Mouse (Mus musculus): ENCODE results near the gene Pmm2.

Gene Pmm2

DNA sequence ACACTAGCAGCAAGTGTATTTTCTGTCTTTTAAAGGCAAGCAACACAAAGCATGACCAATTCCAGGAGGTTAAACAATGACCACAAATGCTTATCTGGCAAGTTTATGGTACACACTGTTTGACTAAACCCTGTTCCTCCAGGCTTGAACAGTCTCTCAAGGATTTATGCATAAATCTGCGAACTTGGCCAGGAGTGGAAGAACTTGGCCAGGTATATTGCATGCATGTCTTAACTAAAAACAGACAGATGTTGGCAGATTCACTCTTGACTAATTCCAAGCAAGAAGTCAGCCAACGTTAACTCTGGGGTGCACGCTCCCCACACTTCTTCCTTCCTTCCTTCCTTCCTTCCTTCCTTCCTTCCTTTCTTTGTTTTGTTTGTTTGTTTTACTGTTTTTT, 42.3 kb downstream of the Pmm2 start:
- DNase-seq (ENCODE audit: low spot score in 2 of 2): no peak

DNA sequence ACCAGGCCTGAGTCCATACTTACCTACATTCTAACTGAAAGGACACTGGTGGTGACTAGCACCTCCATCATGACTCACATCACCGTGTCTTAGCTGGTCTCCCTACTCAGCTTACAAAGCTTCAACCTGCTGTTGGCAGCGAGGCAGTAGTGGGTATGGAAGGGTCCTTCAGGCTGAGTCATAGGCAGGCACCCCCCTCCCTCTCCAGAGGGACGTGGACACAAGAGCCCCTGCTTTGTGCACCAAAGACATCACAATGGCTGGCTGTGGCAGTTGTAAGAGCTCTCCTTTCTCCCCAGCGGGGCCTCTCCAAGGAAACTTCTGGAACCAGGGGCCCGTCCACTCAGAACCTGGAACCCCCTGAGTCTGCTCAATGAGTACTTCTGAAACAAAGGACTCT, 43.0 kb downstream of the Pmm2 start, which contains the start of gene Gm5767:
Gene Gm5767 (plus strand): TSS at position 301 of the 400 bp plus-strand sequence.
- DNase-seq (ENCODE audit: low spot score in 2 of 2): no peak

DNA sequence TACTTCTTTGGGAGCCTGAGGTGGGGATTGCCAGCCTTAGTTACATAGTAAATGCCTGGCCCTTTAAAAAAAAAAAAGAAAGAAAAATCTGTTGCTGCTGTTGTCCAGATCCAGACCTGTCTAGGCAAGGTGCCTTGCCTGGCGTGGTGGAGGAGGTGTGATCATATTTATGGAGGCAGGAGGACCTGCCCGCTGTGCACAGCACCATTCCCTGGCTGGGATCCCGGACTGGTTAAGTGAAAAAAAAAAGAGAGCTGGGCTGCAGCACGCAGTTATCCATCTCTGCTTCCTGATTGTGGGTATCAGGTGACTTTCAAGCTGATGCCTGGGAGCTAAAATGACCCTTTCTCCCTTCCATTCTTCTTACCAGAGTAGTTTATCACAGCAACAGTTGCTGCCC, 47.6 kb downstream of the Pmm2 start:
- DNase-seq (ENCODE audit: low spot score in 2 of 2): no peak

DNA sequence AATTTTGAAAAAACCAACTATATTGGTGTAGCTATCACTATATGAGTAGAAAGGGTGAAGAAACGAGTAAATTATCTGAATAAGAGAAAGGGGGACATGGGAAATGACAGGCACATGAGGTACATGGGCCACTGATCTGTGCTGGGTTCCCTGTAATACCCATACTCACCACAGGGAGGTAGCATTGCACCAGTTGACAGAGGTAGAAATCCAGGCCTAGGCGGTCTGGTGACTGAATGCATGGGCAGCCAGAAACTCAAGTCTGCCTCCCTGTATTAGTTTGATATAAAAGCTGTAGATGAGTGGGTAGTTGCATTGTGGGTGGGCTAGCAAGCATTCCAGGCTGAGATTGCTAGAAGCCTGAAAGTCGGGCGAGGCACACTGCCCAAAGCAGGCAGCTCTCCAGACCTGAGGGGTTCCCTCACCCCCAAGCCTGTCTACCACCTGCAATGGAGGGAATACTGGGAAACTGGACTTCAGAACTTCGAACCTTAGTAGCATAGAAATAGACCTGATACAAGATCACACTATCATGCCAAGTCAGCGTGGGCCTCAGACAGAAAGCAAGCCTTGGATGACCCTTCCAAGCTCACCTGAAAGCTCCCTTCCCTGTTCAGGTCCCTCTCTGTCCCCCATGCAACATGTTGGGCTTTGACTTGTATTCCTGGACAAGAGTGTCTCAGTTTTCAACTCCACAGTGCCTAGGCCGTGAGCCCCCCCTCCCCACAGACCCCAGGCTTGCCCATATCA, 48.8 kb downstream of the Pmm2 start:
- DNase-seq (ENCODE audit: low spot score in 2 of 2): peak; percentile 73 to 84

DNA sequence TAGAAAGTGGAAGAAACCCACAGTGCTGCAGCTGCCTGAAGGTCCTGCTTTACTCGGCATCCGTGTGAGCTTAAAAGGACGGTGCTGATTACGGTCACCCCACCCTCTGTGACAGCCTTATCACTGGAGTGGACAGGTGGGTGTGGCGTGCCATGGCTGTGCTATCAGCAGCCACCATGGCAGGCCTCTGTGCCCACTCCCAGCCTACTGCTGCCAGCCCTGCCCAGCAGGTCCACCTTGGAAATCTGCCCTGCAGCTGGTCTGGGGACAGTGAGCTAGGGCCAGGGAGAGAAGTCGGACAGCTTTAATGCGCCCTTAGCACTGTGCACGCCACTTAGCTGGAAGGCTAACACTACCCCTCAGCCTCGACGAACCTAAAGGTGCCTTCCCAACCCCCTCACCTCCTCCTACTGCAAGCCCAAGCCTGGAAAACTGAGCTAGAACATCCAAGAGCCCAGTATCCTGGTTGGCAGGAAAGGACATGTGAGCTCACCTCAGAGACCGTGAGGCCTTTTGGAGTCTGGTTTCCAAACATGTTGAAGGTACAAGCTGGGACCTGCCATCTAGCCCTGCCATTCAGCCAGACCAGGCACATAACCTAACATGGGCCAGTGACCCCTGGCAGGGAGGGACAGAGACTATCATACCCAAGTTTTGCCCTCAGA, 49.5 kb downstream of the Pmm2 start:
- DNase-seq (ENCODE audit: low spot score in 2 of 2): peak; percentile 67 to 70

DNA sequence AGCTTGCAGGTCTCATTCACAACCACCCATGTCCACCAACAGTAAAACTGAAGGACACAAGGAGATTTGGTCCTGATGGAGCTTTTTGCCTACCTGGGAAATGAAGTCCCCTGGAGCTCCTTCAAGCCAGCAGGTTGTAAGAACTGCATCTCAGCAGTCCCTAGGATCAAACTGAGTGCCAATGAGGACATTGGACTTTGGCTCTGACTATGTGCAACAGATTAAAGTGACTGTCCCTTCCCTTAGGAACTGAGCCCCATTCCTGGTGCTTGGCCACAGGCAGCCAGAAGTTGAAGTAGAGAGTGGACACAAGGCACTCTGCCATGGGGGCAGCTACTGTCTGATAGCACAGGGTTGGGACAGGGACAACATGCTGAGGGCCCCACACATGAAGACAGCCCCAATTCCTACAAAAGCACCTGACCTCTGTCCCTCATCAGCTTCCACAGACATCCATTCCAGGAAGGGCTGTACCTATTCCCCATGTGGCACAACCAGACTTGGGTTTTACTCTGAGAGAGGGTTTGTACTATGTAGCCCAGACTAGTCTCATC, 50.2 kb downstream of the Pmm2 start:
- DNase-seq (ENCODE audit: low spot score in 2 of 2): no peak

DNA sequence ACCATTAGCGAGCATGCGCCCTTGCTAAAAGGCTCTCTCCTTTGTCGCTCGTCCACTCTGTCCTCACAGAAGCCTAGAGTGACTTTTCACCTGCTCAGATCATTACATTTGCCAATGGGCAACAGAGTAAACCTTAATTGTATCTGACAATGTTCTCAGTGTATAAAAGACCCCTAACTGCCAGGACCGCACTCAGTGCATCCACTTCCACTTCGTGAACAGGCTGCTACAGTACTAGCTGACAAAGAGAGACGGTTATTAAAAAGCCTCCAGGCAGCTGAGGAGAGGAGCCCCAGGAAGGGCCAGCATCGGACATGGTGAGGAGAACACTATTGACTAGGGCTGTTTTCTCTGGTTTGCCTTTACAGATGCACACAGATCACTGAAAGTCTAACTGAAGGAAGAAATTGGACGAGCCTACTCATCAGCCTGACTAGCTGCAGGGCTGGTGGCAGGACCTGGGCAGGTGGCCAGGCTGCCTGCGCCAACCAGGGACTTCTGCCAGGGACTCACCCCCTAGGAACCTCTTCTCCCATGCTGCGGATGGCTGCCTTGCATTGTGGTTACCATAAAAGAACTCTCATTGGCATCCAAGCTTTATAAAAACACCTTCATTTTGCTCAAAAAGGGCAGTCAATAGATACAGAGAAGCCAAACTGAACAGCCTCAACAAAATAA, 52.6 kb downstream of the Pmm2 start:
- DNase-seq (ENCODE audit: low spot score in 2 of 2): no peak

DNA sequence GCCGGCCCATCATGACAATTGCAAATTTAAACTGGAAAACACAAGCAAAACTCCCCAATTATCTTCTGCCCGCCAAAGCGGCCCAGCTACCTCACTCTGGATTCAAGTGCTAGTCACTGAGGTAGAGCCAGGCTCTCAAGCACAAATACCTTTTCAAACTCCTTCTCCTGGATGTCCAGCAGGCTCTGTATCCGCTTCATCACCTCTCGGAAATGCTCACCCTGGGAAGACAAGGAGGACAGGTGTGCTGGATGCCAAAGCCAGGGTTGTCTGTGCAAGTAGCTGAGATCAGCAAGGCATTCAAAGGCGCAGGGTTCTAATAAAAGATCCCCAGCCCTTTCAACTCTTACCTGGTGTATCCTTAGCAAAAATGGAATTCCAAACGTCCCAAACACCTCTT, 53.7 kb downstream of the Pmm2 start:
- no peak for DNase-seq (ENCODE audit: low spot score in 2 of 2)

DNA sequence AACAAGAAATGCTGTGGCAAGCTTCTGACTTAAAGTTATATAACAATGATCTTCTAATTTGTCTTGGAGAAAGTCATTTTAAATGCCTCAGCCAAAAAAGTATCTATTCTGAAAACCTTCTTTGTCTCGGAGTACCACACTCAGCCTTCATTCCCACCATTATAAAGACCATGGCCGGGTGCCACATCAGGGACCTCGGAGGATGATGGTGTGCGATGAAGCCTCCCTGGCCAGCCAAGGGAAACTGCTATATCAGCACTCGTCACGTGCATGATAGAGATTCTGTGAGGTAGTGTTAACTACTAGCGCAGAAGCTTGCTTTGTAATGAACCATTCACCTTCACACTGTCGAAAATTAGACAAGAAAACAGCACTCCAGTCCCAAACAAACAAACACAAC, 62.1 kb downstream of the Pmm2 start:
- no peak for DNase-seq (ENCODE audit: low spot score in 2 of 2)

DNA sequence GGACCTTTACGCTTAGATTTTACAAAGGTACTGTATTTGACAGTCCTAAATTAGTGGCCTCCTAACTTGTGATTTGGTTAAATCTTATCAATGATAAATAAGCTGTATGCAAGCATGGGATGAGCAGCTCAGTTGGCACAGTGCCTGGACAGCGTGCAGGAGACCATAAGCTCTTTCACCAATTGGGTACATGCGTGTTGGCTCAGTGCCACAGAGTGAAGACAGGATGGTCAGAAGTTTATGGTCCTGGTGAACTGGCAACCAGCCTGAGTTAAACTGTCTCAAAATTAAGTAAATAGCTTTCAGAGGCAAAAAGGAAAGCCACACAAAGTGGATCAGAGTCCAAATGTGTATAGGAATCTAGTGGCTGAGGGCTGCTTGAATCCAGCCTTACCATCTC, 63.1 kb downstream of the Pmm2 start:
- DNase-seq (ENCODE audit: low spot score in 2 of 2): no peak

DNA sequence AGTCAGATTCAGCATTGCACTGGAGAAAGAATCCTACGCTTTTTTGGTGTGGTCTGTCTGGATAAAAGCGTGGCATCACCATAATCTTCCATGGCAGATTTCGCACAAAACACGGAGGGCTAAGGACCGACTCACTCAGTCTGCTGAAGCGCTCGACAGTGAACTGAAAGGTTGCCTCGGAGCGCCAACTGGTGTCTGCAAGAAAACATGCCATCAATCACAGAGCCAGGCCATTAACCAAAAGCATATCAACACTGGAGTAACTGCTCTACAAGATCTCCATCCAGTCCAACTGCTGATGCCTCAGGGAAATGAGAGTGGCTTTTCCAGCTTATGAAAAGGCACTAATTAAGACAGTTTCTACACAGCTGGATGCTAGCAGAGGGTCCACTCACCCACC, 74.5 kb downstream of the Pmm2 start:
- no peak for DNase-seq (ENCODE audit: low spot score in 2 of 2)
